Mouse (Mus musculus) kidney, embryonic 14.5 days (tissue): ENCODE results near the gene Gm49403. TPM values are rescaled to one million over a fixed set of nuclear protein-coding genes. Genes with fewer than 3 reads are reported as not detected.
"Not testable (repeated sequence)": the region's sequence is repeated elsewhere in the genome, so short reads cannot be mapped to it uniquely, and the experiment has no call there.

Source experiments
- ATAC-seq: fragments of 200-750 bp; cut with Nextera tagmentation; 2 replicates; pipeline ENCODE4 v1.8.0; 2017; ENCODE audit warnings: moderate number of reproducible peaks, mild to moderate bottlenecking, moderate TSS enrichment, moderate library complexity; ENCODE audit not compliant: low FRiP score, low TSS enrichment
- H3K27ac ChIP-seq: fragments of 300-500 bp; sonication (generic); 2 replicates; pipeline ENCODE4 v1.5.1; 2014; ENCODE audit warnings: low read depth, mild to moderate bottlenecking, low read length, moderate library complexity, mixed read lengths
- H3K27me3 ChIP-seq: fragments of 300-500 bp; sonication (generic); 2 replicates; pipeline ENCODE4 v1.6.1; 2014; ENCODE audit warnings: mild to moderate bottlenecking, low read length; ENCODE audit not compliant: control insufficient read depth, insufficient read depth
- H3K36me3 ChIP-seq: fragments of 300-500 bp; sonication (generic); 2 replicates; pipeline ENCODE4 v1.6.1; 2014; ENCODE audit warnings: low read length, mixed read lengths; ENCODE audit not compliant: control insufficient read depth, insufficient read depth
- H3K4me1 ChIP-seq: fragments of 300-500 bp; sonication (generic); 2 replicates; pipeline ENCODE4 v1.6.1; 2014; ENCODE audit warnings: low read length, mixed read lengths; ENCODE audit not compliant: control insufficient read depth, insufficient read depth
- H3K4me2 ChIP-seq: fragments of 300-500 bp; sonication (generic); replicated peaks from 2 replicates; pipeline ENCODE4 v1.6.1; 2014; ENCODE audit warnings: low read depth, mild to moderate bottlenecking, low read length
- H3K4me3 ChIP-seq: fragments of 300-500 bp; sonication (generic); 2 replicates; pipeline ENCODE4 v1.5.1; 2014; ENCODE audit warnings: mild to moderate bottlenecking, low read length
- H3K9ac ChIP-seq: fragments of 300-500 bp; sonication (generic); 2 replicates; pipeline ENCODE4 v1.6.1; 2014; ENCODE audit warnings: low read depth, mild to moderate bottlenecking, low read length, moderate library complexity
- H3K9me3 ChIP-seq: fragments of 300-500 bp; sonication (generic); 2 replicates; pipeline ENCODE4 v1.6.1; 2016; ENCODE audit warnings: low read length; ENCODE audit not compliant: control insufficient read depth
- WGBS: fragments of 180-500 bp; shearing (Covaris S2); extraction: QIAGEN DNeasy Blood & Tissue Kit; methylation state at CpG from one replicate; pipeline ENCODE4 v1.1.7; 2014; 5-methylcytosine and 5-hydroxymethylcytosine counted together
- polyA plus RNA-seq: library from polyadenylated mRNA; unstranded; fragments of >200 nt; fragmentation: Nextera tagmentation; extraction: Ambion mirVana; gene quantifications from 2 replicates; pipeline ENCODE4 v1.2.1, GENCODE M21; 2014

Gm49403 gene
- polyA plus RNA-seq, 1 experiment from 2014 or later, result not detected

- H3K4me2 ChIP-seq, H3K9ac ChIP-seq, H3K27ac ChIP-seq, H3K9me3 ChIP-seq, ATAC-seq, H3K4me1 ChIP-seq, H3K4me3 ChIP-seq, H3K27me3 ChIP-seq: not testable (repeated sequence)
- peaks cover 24% of the 10 kb centered on the region for H3K36me3 ChIP-seq
- 81% methylated on average over 3 of the region's 3 CpGs for WGBS
Observed at GRCm38 (mm10) chr19:8870381-8870780, 13.3 kb upstream of the Gm49403 start.

GRCm38 (mm10) chr19:8870838-8871237 lies 12.9 kb upstream of the Gm49403 start:
- H3K4me3 ChIP-seq, result peak overlapping the region; percentile 94
- H3K4me2 ChIP-seq, result peak overlapping the region; percentile 85
- whole genome bisulfite sequencing, result 59% methylated on average over 9 of the region's 9 CpGs
- peak overlapping the region; percentile 56; the same call in 1 of the 2 replicates for H3K27ac ChIP-seq
- H3K9ac ChIP-seq, result peak overlapping the region; percentile 96
- no peaks in the 10 kb centered on the region for H3K27me3 ChIP-seq
- H3K9me3 ChIP-seq, result no peaks in the 10 kb centered on the region
- ATAC-seq, result peak; percentile 32; the same call in 1 of the 2 replicates
- H3K36me3 ChIP-seq, result peaks cover 29% of the 10 kb centered on the region
- peaks cover 5% of the 10 kb centered on the region for H3K4me1 ChIP-seq

- under 1% methylated on average over 50 of the region's 59 CpGs for WGBS
- Histone ChIP-seq H3K4me2 (peak within 1 kb of the TSS; percentile 85), H3K27me3 (no peaks in the 10 kb centered on the region), H3K4me3 (peak within 1 kb of the TSS; percentile 94), H3K9ac (peak within 1 kb of the TSS; percentile 96), H3K9me3 (no peaks in the 10 kb centered on the region), H3K4me1 (peaks cover 5% of the 10 kb centered on the region), H3K27ac (peak within 1 kb of the TSS; percentile 71), H3K36me3 (peaks cover 36% of the 10 kb centered on the region)
- peak; percentile 97 for ATAC-seq
Observed at GRCm38 (mm10) chr19:8871267-8872186, 12.2 kb upstream of the Gm49403 start, which contains the start of gene Ubxn1. TSS of gene Ubxn1 (plus strand) at chr19:8871496.

GRCm38 (mm10) chr19:8872266-8872840 lies 11.4 kb upstream of the Gm49403 start:
- H3K4me2 ChIP-seq, result peak overlapping the region; percentile 85
- H3K27ac ChIP-seq, result no peak overlapping the region
- H3K4me3 ChIP-seq, result peak overlapping the region; percentile 94
- 65% methylated on average over 10 of the region's 10 CpGs for WGBS
- peaks cover 40% of the 10 kb centered on the region for H3K36me3 ChIP-seq
- no peak for ATAC-seq
- peak overlapping the region; percentile 96 for H3K9ac ChIP-seq
- peaks cover 5% of the 10 kb centered on the region for H3K4me1 ChIP-seq
- H3K9me3 ChIP-seq, result no peaks in the 10 kb centered on the region
- H3K27me3 ChIP-seq, result no peaks in the 10 kb centered on the region

GRCm38 (mm10) chr19:8875031-8875430 lies 8.7 kb upstream of the Gm49403 start:
- H3K4me3 ChIP-seq, result no peak overlapping the region
- ATAC-seq, result no peak
- no peaks in the 10 kb centered on the region for H3K9me3 ChIP-seq
- no peak overlapping the region for H3K27ac ChIP-seq
- H3K9ac ChIP-seq, result no peak overlapping the region
- 94% methylated on average over 7 of the region's 7 CpGs for WGBS
- H3K36me3 ChIP-seq, result peaks cover 40% of the 10 kb centered on the region
- H3K4me1 ChIP-seq, result peaks cover 5% of the 10 kb centered on the region
- no peaks in the 10 kb centered on the region for H3K27me3 ChIP-seq
- H3K4me2 ChIP-seq, result no peak overlapping the region

- ATAC-seq, result peak; percentile 97
- Histone ChIP-seq H3K9me3 (no peaks in the 10 kb centered on the region), H3K4me1 (no peaks in the 10 kb centered on the region), H3K4me2 (peak within 1 kb of the TSS; percentile 76), H3K4me3 (peak within 1 kb of the TSS; percentile 76), H3K9ac (peak within 1 kb of the TSS; percentile 85), H3K27me3 (no peaks in the 10 kb centered on the region), H3K27ac (peak within 1 kb of the TSS; percentile 89), H3K36me3 (peaks cover 15% of the 10 kb centered on the region)
- under 1% methylated on average over 42 of the region's 42 CpGs for WGBS
Observed at GRCm38 (mm10) chr19:8880311-8881033, 3.3 kb upstream of the Gm49403 start, which contains the start of gene Uqcc3. TSS of gene Uqcc3 (minus strand) at chr19:8880923.

- no peaks in the 10 kb centered on the region for H3K4me1 ChIP-seq
- no peak overlapping the region for H3K27ac ChIP-seq
- H3K9ac ChIP-seq, result peak overlapping the region; percentile 85
- no peaks in the 10 kb centered on the region for H3K27me3 ChIP-seq
- peaks cover 9% of the 10 kb centered on the region; the same call in 1 of the 2 replicates for H3K36me3 ChIP-seq
- no peaks in the 10 kb centered on the region for H3K9me3 ChIP-seq
- H3K4me3 ChIP-seq, result peak overlapping the region; percentile 76
- H3K4me2 ChIP-seq, result peak overlapping the region; percentile 76
- ATAC-seq, result no peak; the same call in 1 of the 2 replicates
- WGBS, result 18% methylated on average over 3 of the region's 3 CpGs
Observed at GRCm38 (mm10) chr19:8881034-8881392, 2.7 kb upstream of the Gm49403 start.

GRCm38 (mm10) chr19:8886916-8887584 lies 3.3 kb downstream of the Gm49403 start:
- H3K36me3 ChIP-seq, result peaks cover 13% of the 10 kb centered on the region; the same call in 1 of the 2 replicates
- peak overlapping the region; percentile 86; the same call in 1 of the 2 replicates for H3K9ac ChIP-seq
- H3K9me3 ChIP-seq, result no peaks in the 10 kb centered on the region
- peaks cover 10% of the 10 kb centered on the region; the same call in 1 of the 2 replicates for H3K4me1 ChIP-seq
- no peak for ATAC-seq
- peak overlapping the region; percentile 87; the same call in 1 of the 2 replicates for H3K27ac ChIP-seq
- H3K4me3 ChIP-seq, result peak overlapping the region; percentile 56
- no peaks in the 10 kb centered on the region for H3K27me3 ChIP-seq
- 68% methylated on average over 1 of the region's 1 CpGs for WGBS
- peak overlapping the region; percentile 66 for H3K4me2 ChIP-seq
